Mouse (Mus musculus) lung, postnatal 14 days (tissue): Measurements from ENCODE around the gene Gdf2.

Source experiments
- DNase-seq: peaks from one replicate; pipeline ENCODE4 v3.0.0; 2021

Gdf2 gene

GRCm38 (mm10) chr14:33940739-33941138 lies at the start of gene Gdf2:
TSS of gene Gdf2 (plus strand) at chr14:33941039.
- DNase-seq: no peak

- no peak for DNase-seq
Measured at GRCm38 (mm10) chr14:33891507-33891906, 49.3 kb upstream of the Gdf2 start.

GRCm38 (mm10) chr14:33895777-33896176 lies 45.1 kb upstream of the Gdf2 start:
- no peak for DNase-seq

GRCm38 (mm10) chr14:33896628-33897300 lies 44.1 kb upstream of the Gdf2 start:
- peak; percentile 11 for DNase-seq

- DNase-seq: no peak
Measured at GRCm38 (mm10) chr14:33902783-33903182, 38.1 kb upstream of the Gdf2 start.

GRCm38 (mm10) chr14:33903199-33903598 lies 37.6 kb upstream of the Gdf2 start:
- DNase-seq: no peak

GRCm38 (mm10) chr14:33904851-33905250 lies 36.0 kb upstream of the Gdf2 start:
- no peak for DNase-seq

GRCm38 (mm10) chr14:33913727-33914126 lies 27.1 kb upstream of the Gdf2 start:
- DNase-seq: peak; percentile 78

- DNase-seq: no peak
Measured at GRCm38 (mm10) chr14:33914206-33914605, 26.6 kb upstream of the Gdf2 start.

GRCm38 (mm10) chr14:33920727-33921559 lies 19.9 kb upstream of the Gdf2 start:
- no peak for DNase-seq

- DNase-seq: no peak
Measured at GRCm38 (mm10) chr14:33922771-33923167, 18.1 kb upstream of the Gdf2 start.

- DNase-seq: peak; percentile 14
Measured at GRCm38 (mm10) chr14:33923168-33924070, 17.4 kb upstream of the Gdf2 start, which contains the start of gene Gdf10. TSS of gene Gdf10 (plus strand) at chr14:33923587.

- DNase-seq: no peak
Measured at GRCm38 (mm10) chr14:33931853-33932252, 9.0 kb upstream of the Gdf2 start.

- peak; percentile 81 for DNase-seq
Measured at GRCm38 (mm10) chr14:33932935-33933703, 7.7 kb upstream of the Gdf2 start.

GRCm38 (mm10) chr14:33933778-33934317 lies 7.0 kb upstream of the Gdf2 start:
- DNase-seq: peak; percentile 64

- DNase-seq: peak; percentile 66
Measured at GRCm38 (mm10) chr14:33939117-33939516, 1.7 kb upstream of the Gdf2 start.

GRCm38 (mm10) chr14:33942222-33942621 lies 1.4 kb downstream of the Gdf2 start:
- no peak for DNase-seq

GRCm38 (mm10) chr14:33946125-33946524 lies 5.3 kb downstream of the Gdf2 start:
- no peak for DNase-seq

GRCm38 (mm10) chr14:33952233-33952981 lies 11.6 kb downstream of the Gdf2 start:
- no peak for DNase-seq

- DNase-seq: no peak
Measured at GRCm38 (mm10) chr14:33953761-33954160, 12.9 kb downstream of the Gdf2 start, which contains the start of gene Rbp3. TSS of gene Rbp3 (plus strand) at chr14:33954003.

GRCm38 (mm10) chr14:33956055-33956454 lies 15.2 kb downstream of the Gdf2 start:
- DNase-seq: no peak
